Mouse (Mus musculus): ENCODE results near the gene Zfp941. TPM values are rescaled to one million over a fixed set of nuclear protein-coding genes. Genes with fewer than 3 reads are reported as not detected.

Gene Zfp941
- total and polyA plus RNA-seq, 2 experiments from 2014 or later: 19.3 to 20.2 TPM

DNA sequence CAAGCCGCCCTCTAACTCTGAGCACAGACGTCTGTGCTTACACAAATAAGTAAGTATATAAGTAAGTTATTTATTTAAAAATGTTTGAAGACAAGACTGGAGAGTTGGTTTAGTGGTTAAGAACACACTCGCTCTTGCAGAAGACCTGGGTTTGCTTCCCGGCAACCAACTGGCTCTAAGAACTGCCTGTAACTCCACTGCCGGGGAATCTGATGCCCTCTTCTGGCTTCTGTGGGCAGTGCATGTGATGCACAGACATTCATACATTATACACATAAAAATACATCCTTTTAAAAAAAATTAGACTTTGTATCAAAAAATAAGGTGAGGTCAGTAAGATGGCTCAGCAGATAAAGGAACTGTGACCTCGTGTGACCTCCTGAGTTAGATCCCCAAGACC is 11.5 kb downstream of the Zfp941 start:
- TF ChIP-seq CTCF (IDR thresholded peaks at IDR 0.05; ENCODE audit: low read depth): peak; percentile 41
- H3K9me3 ChIP-seq (ENCODE audit: low read length): no peaks in the 10 kb centered on the region
- H3K9ac ChIP-seq (replicated peaks; ENCODE audit: low read length): no peak overlapping the region
- no peak for ATAC-seq
- H3K27me3 ChIP-seq (ENCODE audit: insufficient read depth, low read length): no peaks in the 10 kb centered on the region
- H3K4me3 ChIP-seq (ENCODE audit: low read length): no peak overlapping the region
- DNase-seq (ENCODE audit: low spot score): no peak
- no peak overlapping the region for H3K27ac ChIP-seq
- peaks cover 7% of the 10 kb centered on the region; the same call in 1 of the 2 replicates for H3K36me3 ChIP-seq (ENCODE audit: insufficient read depth, low read length)
- no peak overlapping the region for H3K4me2 ChIP-seq (ENCODE audit: low read depth, low read length)
- H3K4me1 ChIP-seq (ENCODE audit: insufficient read depth, low read length): no peaks in the 10 kb centered on the region
- 93% methylated on average over 6 of the region's 6 CpGs for WGBS

DNA sequence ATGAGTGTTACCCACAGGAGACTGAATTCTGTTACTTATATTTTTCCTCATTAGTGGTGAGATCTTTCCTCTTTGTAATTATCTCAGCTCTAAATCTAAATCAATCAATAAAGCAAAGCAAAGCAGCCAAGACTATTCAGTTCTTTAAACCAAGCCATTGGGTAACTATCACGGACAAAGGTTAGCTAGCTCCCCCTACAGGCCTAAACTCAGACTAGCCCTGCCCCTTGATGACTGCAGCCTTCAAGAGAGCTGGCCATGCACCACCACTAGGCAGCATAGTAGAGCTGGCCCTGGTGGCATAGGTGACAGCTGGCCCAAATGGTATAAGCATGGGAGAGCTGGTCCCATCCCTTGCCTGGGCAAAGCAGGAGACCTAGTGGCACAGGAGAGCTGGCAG is 16.3 kb downstream of the Zfp941 start:
- no peak overlapping the region for H3K4me2 ChIP-seq (ENCODE audit: low read depth, low read length)
- no peak overlapping the region for H3K4me3 ChIP-seq (ENCODE audit: low read length)
- H3K27ac ChIP-seq: no peak overlapping the region
- 16% methylated on average over 1 of the region's 1 CpGs for WGBS
- H3K9me3 ChIP-seq (ENCODE audit: low read length): no peaks in the 10 kb centered on the region
- no peaks in the 10 kb centered on the region for H3K4me1 ChIP-seq (ENCODE audit: insufficient read depth, low read length)
- DNase-seq (ENCODE audit: low spot score) (peak; percentile 71), ATAC-seq (peak; percentile 76)
- H3K36me3 ChIP-seq (ENCODE audit: insufficient read depth, low read length): no peaks in the 10 kb centered on the region
- TF ChIP-seq CTCF (IDR thresholded peaks at IDR 0.05; ENCODE audit: low read depth): peak; percentile 75
- H3K9ac ChIP-seq (replicated peaks; ENCODE audit: low read length): no peak overlapping the region
- H3K27me3 ChIP-seq (ENCODE audit: insufficient read depth, low read length): no peaks in the 10 kb centered on the region

DNA sequence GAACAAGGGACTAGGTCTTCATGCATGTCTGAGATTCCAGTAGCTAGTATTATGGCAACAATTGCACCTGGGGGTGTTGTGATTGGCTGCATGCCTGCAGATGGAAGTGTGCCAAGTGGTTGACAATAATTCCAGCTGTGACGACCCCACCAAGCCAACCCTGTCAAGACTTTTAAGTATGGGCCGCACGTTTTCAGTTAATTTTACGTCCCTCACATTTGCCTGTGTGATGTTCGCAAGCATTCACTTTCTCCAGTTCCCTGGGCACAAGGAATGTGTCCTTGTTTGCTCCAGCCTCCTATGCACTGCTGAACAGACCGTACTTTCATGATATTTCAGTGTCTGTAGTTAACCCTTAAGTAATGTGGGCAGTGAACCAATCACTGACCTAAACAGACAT is 19.3 kb downstream of the Zfp941 start:
- H3K4me1 ChIP-seq (ENCODE audit: insufficient read depth, low read length): no peaks in the 10 kb centered on the region

DNA sequence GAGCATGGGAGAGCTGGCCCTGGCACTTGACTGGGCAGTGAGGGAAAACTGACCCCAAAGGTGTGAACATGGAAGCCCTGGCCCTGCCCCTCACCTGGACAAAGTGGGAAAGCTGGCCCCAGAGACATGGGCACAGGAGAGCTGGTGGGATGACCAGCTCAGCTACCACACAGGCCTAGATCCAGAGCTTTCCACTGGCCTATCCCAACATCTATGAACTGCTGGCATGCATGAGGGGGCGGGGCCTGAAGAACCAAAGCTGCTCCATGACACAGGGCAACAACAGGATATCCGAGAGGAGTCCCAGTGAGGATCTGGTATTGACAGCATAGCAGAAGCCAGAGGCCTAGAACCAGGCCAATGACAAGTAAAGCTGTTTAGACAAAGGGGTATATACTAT is 23.8 kb downstream of the Zfp941 start:
- 58% methylated on average over 2 of the region's 2 CpGs for WGBS
- no peaks in the 10 kb centered on the region for H3K4me1 ChIP-seq (ENCODE audit: insufficient read depth, low read length)
- H3K27ac ChIP-seq: no peak overlapping the region
- no peaks in the 10 kb centered on the region for H3K36me3 ChIP-seq (ENCODE audit: insufficient read depth, low read length)
- ATAC-seq (no peak), DNase-seq (ENCODE audit: low spot score) (no peak)
- H3K9ac ChIP-seq (replicated peaks; ENCODE audit: low read length): no peak overlapping the region
- no peaks in the 10 kb centered on the region for H3K9me3 ChIP-seq (ENCODE audit: low read length)
- no peak overlapping the region for H3K4me2 ChIP-seq (ENCODE audit: low read depth, low read length)
- no peak for TF ChIP-seq CTCF (IDR thresholded peaks at IDR 0.05; ENCODE audit: low read depth)
- H3K4me3 ChIP-seq (ENCODE audit: low read length): no peak overlapping the region
- H3K27me3 ChIP-seq (ENCODE audit: insufficient read depth, low read length): no peaks in the 10 kb centered on the region

More for the DNA sequence above, 19.3 kb downstream of the Zfp941 start:
- ATAC-seq (no peak), DNase-seq (ENCODE audit: low spot score) (no peak)
- H3K36me3 ChIP-seq (ENCODE audit: insufficient read depth, low read length): no peaks in the 10 kb centered on the region
- TF ChIP-seq CTCF (IDR thresholded peaks at IDR 0.05; ENCODE audit: low read depth): no peak
- no peaks in the 10 kb centered on the region for H3K9me3 ChIP-seq (ENCODE audit: low read length)
- H3K4me3 ChIP-seq (ENCODE audit: low read length): no peak overlapping the region
- 54% methylated on average over 6 of the region's 6 CpGs for WGBS
- H3K27me3 ChIP-seq (ENCODE audit: insufficient read depth, low read length): no peaks in the 10 kb centered on the region
- H3K9ac ChIP-seq (replicated peaks; ENCODE audit: low read length): no peak overlapping the region
- H3K27ac ChIP-seq: no peak overlapping the region
- no peak overlapping the region for H3K4me2 ChIP-seq (ENCODE audit: low read depth, low read length)

DNA sequence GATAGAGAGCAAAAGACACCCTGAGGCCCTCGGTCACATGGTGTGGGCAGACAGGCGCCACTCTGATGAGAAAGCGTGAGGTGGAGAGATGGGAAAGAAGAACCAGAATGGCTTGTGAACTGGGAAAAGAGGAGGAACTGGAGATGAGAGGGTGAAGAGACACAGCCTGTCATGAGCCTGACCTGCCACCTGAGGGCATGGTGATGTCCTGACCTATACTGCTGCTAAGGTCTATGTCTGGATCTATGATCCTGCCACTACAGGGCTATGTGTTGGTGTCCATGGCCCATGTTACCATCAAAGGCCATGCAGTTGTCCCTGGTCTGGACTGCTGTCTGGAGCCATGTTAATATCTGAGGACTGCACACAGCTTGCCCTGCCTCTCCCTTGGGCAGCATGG is 24.4 kb downstream of the Zfp941 start:
- DNase-seq (ENCODE audit: low spot score): no peak
- H3K4me2 ChIP-seq (ENCODE audit: low read depth, low read length): no peak overlapping the region
- no peaks in the 10 kb centered on the region for H3K36me3 ChIP-seq (ENCODE audit: insufficient read depth, low read length)
- no peaks in the 10 kb centered on the region for H3K27me3 ChIP-seq (ENCODE audit: insufficient read depth, low read length)
- no peaks in the 10 kb centered on the region for H3K4me1 ChIP-seq (ENCODE audit: insufficient read depth, low read length)
- no peak overlapping the region for H3K27ac ChIP-seq
- H3K9me3 ChIP-seq (ENCODE audit: low read length): no peaks in the 10 kb centered on the region
- peak; percentile 12; the same call in 1 of the 2 replicates for TF ChIP-seq CTCF (IDR thresholded peaks at IDR 0.05; ENCODE audit: low read depth)
- H3K9ac ChIP-seq (replicated peaks; ENCODE audit: low read length): no peak overlapping the region
- no peak overlapping the region for H3K4me3 ChIP-seq (ENCODE audit: low read length)
- no peak for ATAC-seq
- 91% methylated on average over 3 of the region's 3 CpGs for WGBS

DNA sequence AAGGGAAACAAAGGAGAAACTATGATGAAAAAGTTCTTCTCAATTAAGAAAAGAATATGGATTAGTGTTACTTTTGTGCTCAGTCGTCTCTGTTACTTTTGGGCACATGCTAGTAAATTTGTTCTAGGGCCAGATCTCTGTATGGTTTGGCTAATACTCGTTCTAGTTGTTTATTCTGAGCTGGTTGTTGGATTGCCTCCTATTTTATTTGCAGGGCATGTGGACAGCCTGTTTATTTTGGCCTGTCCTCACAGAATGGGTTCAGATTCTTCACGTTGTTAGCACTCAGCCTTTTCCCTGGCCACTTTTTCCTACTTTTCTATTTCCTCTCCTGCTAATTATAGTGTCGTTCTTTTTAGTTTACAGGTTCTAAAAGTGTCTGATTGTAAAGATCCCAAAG is 28.4 kb downstream of the Zfp941 start:
- Histone ChIP-seq H3K4me1 (ENCODE audit: insufficient read depth, low read length) (no peaks in the 10 kb centered on the region), H3K36me3 (ENCODE audit: insufficient read depth, low read length) (no peaks in the 10 kb centered on the region), H3K4me3 (ENCODE audit: low read length) (no peak overlapping the region), H3K27me3 (ENCODE audit: insufficient read depth, low read length) (no peaks in the 10 kb centered on the region), H3K4me2 (ENCODE audit: low read depth, low read length) (no peak overlapping the region), H3K9ac (replicated peaks; ENCODE audit: low read length) (no peak overlapping the region), H3K27ac (no peak overlapping the region), H3K9me3 (ENCODE audit: low read length) (peaks cover 2% of the 10 kb centered on the region; the same call in 1 of the 2 replicates)
- 64% methylated on average over 4 of the region's 4 CpGs for WGBS
- no peak for DNase-seq (ENCODE audit: low spot score)
- ATAC-seq: no peak
- TF ChIP-seq CTCF (IDR thresholded peaks at IDR 0.05; ENCODE audit: low read depth): no peak

DNA sequence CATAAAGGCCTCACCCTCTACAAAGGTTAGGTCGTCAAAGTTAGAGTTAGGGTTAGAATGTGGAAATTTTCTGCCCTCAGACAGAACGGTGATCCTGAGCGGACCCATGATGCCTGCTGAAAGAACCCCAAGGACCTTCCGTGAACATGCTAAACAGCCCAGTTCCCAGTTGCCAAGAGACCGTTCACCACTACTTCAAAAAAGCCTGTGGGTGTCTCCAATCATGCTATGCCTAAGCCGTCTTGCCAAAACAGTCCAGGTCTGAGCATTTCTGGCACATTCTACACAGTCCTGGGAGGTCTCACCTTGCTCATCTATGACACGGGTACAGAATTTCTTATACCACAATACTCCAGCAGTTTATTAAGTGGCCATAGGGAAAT is 33.9 kb downstream of the Zfp941 start:
- Histone ChIP-seq H3K9ac (replicated peaks; ENCODE audit: low read length) (no peak overlapping the region), H3K4me2 (ENCODE audit: low read depth, low read length) (no peak overlapping the region), H3K4me1 (ENCODE audit: insufficient read depth, low read length) (no peaks in the 10 kb centered on the region), H3K27me3 (ENCODE audit: insufficient read depth, low read length) (no peaks in the 10 kb centered on the region), H3K4me3 (ENCODE audit: low read length) (no peak overlapping the region), H3K9me3 (ENCODE audit: low read length) (peaks cover 2% of the 10 kb centered on the region; the same call in 1 of the 2 replicates), H3K36me3 (ENCODE audit: insufficient read depth, low read length) (no peaks in the 10 kb centered on the region), H3K27ac (no peak overlapping the region)
- no peak for ATAC-seq
- 84% methylated on average over 7 of the region's 7 CpGs for WGBS
- TF ChIP-seq CTCF (IDR thresholded peaks at IDR 0.05; ENCODE audit: low read depth): no peak
- no peak for DNase-seq (ENCODE audit: low spot score)
